12 mouse cellular contexts compared by ENCODE assay signal in genomic region chr16:30788321-30788781, GRCm38 (mm10).
DNase-seq lines count a peak whose midpoint lies in the region; ATAC-seq and TF ChIP-seq lines count a peak whose summit lies in the region.
"Had no signal": no experiment of that assay in that cellular context is flagged by ENCODE, and none has a peak within 500 bp of the region (broad histone marks: within the 10 kb centered on the region; RNA-seq: fewer than 3 reads in every experiment).

No protein-coding gene starts in this region.

- WGBS in intestine, embryonic 14.5 days = 68% methylated on average over 11 of the region's 11 CpGs
- WGBS in intestine, embryonic 15.5 days = 69% methylated on average over 11 of the region's 11 CpGs
- WGBS in bone marrow, adult 2 months = 31% methylated on average over 11 of the region's 11 CpGs
- 24% methylated on average over 11 of the region's 11 CpGs for WGBS in heart, embryonic 15.5 days
- 21% methylated on average over 11 of the region's 11 CpGs for WGBS in liver, embryonic 16.5 days (ENCODE audit: insufficient replicate concordance)

- no peak for ATAC-seq in intestine, embryonic 14.5 days (replicated peaks; ENCODE audit: low FRiP score, low TSS enrichment, low read depth)
- no peak for ATAC-seq in intestine, embryonic 15.5 days
- no peak for ATAC-seq in heart, embryonic 15.5 days (replicated peaks; ENCODE audit: insufficient number of reproducible peaks, insufficient read depth, low FRiP score, low read depth)
- peak; percentile 62 for ATAC-seq in liver, embryonic 16.5 days (ENCODE audit: low read depth)
- no peak for ATAC-seq in activated CD4-positive, CD25-positive, alpha-beta regulatory T cell, adult 4 months

- DNase-seq in intestine, embryonic 14.5 days (ENCODE audit: low spot score) = peak; percentile 50
- DNase-seq in cerebellum, adult 18-20 months = no peak
- no peak for DNase-seq in thymus, adult 18-20 months
- DNase-seq: adrenal gland, adult 2 months; lung, postnatal 4 days; thymus, adult 2 months had no signal

- H3K27me3 ChIP-seq in intestine, embryonic 14.5 days (replicated peaks; ENCODE audit: control insufficient read depth, insufficient read depth, low read length) = no peaks in the 10 kb centered on the region
- H3K27me3 ChIP-seq in intestine, embryonic 15.5 days (replicated peaks) = no peaks in the 10 kb centered on the region
- no peaks in the 10 kb centered on the region for H3K27me3 ChIP-seq in heart, embryonic 15.5 days
- no peaks in the 10 kb centered on the region for H3K27me3 ChIP-seq in liver, embryonic 16.5 days (ENCODE audit: control insufficient read depth, insufficient read depth, low read depth, low read length)

- no peak overlapping the region for H3K4me2 ChIP-seq in intestine, embryonic 14.5 days (ENCODE audit: low read length)
- no peak overlapping the region for H3K4me2 ChIP-seq in intestine, embryonic 15.5 days (replicated peaks)
- H3K4me2 ChIP-seq in heart, embryonic 15.5 days = no peak overlapping the region; the same call in 1 of the 2 replicates
- peak overlapping the region; percentile 19; the same call in 1 of the 2 replicates for H3K4me2 ChIP-seq in liver, embryonic 16.5 days (ENCODE audit: low read depth, low read length)

- TF ChIP-seq CTCF in bone marrow, adult 2 months (IDR thresholded peaks at IDR 0.05; ENCODE audit: control insufficient read depth, insufficient read depth, low read length) = no peak

- H3K36me3 ChIP-seq in intestine, embryonic 14.5 days (ENCODE audit: control insufficient read depth, insufficient read depth, low read length) = no peaks in the 10 kb centered on the region
- no peaks in the 10 kb centered on the region for H3K36me3 ChIP-seq in intestine, embryonic 15.5 days
- H3K36me3 ChIP-seq in heart, embryonic 15.5 days = no peaks in the 10 kb centered on the region
- no peaks in the 10 kb centered on the region for H3K36me3 ChIP-seq in liver, embryonic 16.5 days (ENCODE audit: control insufficient read depth, insufficient read depth)

- no peak for TF ChIP-seq POLR2A in bone marrow, adult 2 months (IDR thresholded peaks at IDR 0.05; ENCODE audit: borderline replicate concordance, control insufficient read depth, low read depth, low read length)

- H3K9me3 ChIP-seq in intestine, embryonic 14.5 days (ENCODE audit: control insufficient read depth, low read length) = no peaks in the 10 kb centered on the region
- H3K9me3 ChIP-seq in intestine, embryonic 15.5 days = no peaks in the 10 kb centered on the region
- no peaks in the 10 kb centered on the region for H3K9me3 ChIP-seq in heart, embryonic 15.5 days (replicated peaks)
- H3K9me3 ChIP-seq in liver, embryonic 16.5 days (replicated peaks; ENCODE audit: control insufficient read depth, low read length) = no peaks in the 10 kb centered on the region

- H3K27ac ChIP-seq in intestine, embryonic 14.5 days (ENCODE audit: low read depth) = no peak overlapping the region
- no peak overlapping the region for H3K27ac ChIP-seq in intestine, embryonic 15.5 days
- peak overlapping the region; percentile 1; the same call in 1 of the 2 replicates for H3K27ac ChIP-seq in bone marrow, adult 2 months (ENCODE audit: control insufficient read depth, insufficient read depth, low read depth, low read length, poor library complexity)
- H3K27ac ChIP-seq in heart, embryonic 15.5 days = peak overlapping the region; percentile 91
- peak overlapping the region; percentile 8; the same call in 1 of the 2 replicates for H3K27ac ChIP-seq in liver, embryonic 16.5 days (ENCODE audit: low read length)

- H3K4me1 ChIP-seq in intestine, embryonic 14.5 days (replicated peaks; ENCODE audit: control insufficient read depth, insufficient read depth, low read length) = peaks cover 25% of the 10 kb centered on the region
- peaks cover 33% of the 10 kb centered on the region for H3K4me1 ChIP-seq in intestine, embryonic 15.5 days (replicated peaks)
- H3K4me1 ChIP-seq in bone marrow, adult 2 months (ENCODE audit: control insufficient read depth, insufficient read depth, low read length) = peaks cover 12% of the 10 kb centered on the region
- peaks cover 60% of the 10 kb centered on the region for H3K4me1 ChIP-seq in heart, embryonic 15.5 days (replicated peaks)
- peaks cover 46% of the 10 kb centered on the region for H3K4me1 ChIP-seq in liver, embryonic 16.5 days (ENCODE audit: control insufficient read depth, low read depth, low read length)

- H3K4me3 ChIP-seq in intestine, embryonic 14.5 days (ENCODE audit: low read depth, low read length) = no peak overlapping the region
- no peak overlapping the region for H3K4me3 ChIP-seq in intestine, embryonic 15.5 days (replicated peaks)
- no peak overlapping the region for H3K4me3 ChIP-seq in bone marrow, adult 2 months (replicated peaks; ENCODE audit: control insufficient read depth, low read depth, low read length)
- H3K4me3 ChIP-seq in heart, embryonic 15.5 days = no peak overlapping the region
- no peak overlapping the region for H3K4me3 ChIP-seq in liver, embryonic 16.5 days (ENCODE audit: low read depth, low read length)
- H3K4me3 ChIP-seq: myocyte had no signal

- no peak overlapping the region for H3K9ac ChIP-seq in intestine, embryonic 14.5 days (ENCODE audit: low read length)
- H3K9ac ChIP-seq in intestine, embryonic 15.5 days = no peak overlapping the region
- H3K9ac ChIP-seq in heart, embryonic 15.5 days = no peak overlapping the region
- no peak overlapping the region for H3K9ac ChIP-seq in liver, embryonic 16.5 days (ENCODE audit: low read depth, low read length)

Comparison
In these comparisons a context has a peak if more than half of its experiments do, and no peak if none do; other contexts are left out.
1. H3K27ac ChIP-seq: peak in bone marrow, adult 2 months (single experiment), heart, embryonic 15.5 days (single experiment) and liver, embryonic 16.5 days (single experiment); none in intestine, embryonic 14.5 days (single experiment) and intestine, embryonic 15.5 days (single experiment).